Mouse (Mus musculus) forebrain, embryonic 13.5 days (tissue): ENCODE measurements around the gene Bmp2k. TPM values are rescaled to one million over a fixed set of nuclear protein-coding genes. Genes with fewer than 3 reads are reported as not detected.
"Not testable (repeated sequence)": the region's sequence is repeated elsewhere in the genome, so short reads cannot be mapped to it uniquely, and the experiment has no call there.

Experiments used
- ATAC-seq: fragments of 200-750 bp; cut with Nextera tagmentation; 2 replicates; pipeline ENCODE4 v1.8.0; 2017
- H3K27ac ChIP-seq: fragments of 300-500 bp; sonication (generic); 2 replicates; pipeline ENCODE4 v1.5.1; 2015; ENCODE audit warnings: inconsistent platforms, mild to moderate bottlenecking, moderate library complexity
- H3K27me3 ChIP-seq: fragments of 300-500 bp; sonication (generic); 2 replicates; pipeline ENCODE4 v1.6.1; 2015; ENCODE audit warnings: mild to moderate bottlenecking, inconsistent platforms
- H3K36me3 ChIP-seq: fragments of 300-500 bp; sonication (generic); 2 replicates; pipeline ENCODE4 v1.6.1; 2015; ENCODE audit warnings: mild to moderate bottlenecking, inconsistent platforms; ENCODE audit not compliant: poor library complexity, severe bottlenecking
- H3K4me1 ChIP-seq: fragments of 300-500 bp; sonication (generic); 2 replicates; pipeline ENCODE4 v1.6.1; 2015; ENCODE audit warnings: inconsistent platforms
- H3K4me2 ChIP-seq: fragments of 300-500 bp; sonication (generic); 2 replicates; pipeline ENCODE4 v1.6.1; 2015; ENCODE audit warnings: inconsistent platforms, mild to moderate bottlenecking, moderate library complexity
- H3K4me3 ChIP-seq: fragments of 300-500 bp; sonication (generic); 2 replicates; pipeline ENCODE4 v1.5.1; 2015; ENCODE audit warnings: mild to moderate bottlenecking, inconsistent platforms
- H3K9ac ChIP-seq: fragments of 300-500 bp; sonication (generic); 2 replicates; pipeline ENCODE4 v1.6.1; 2015; ENCODE audit warnings: mild to moderate bottlenecking, inconsistent platforms
- H3K9me3 ChIP-seq: fragments of 300-500 bp; sonication (generic); replicated peaks from 2 replicates; pipeline ENCODE4 v1.6.1; 2016; ENCODE audit warnings: inconsistent platforms
- WGBS: fragments of 180-500 bp; shearing (Covaris S2); methylation state at CpG from one replicate; pipeline ENCODE4 v1.1.7; 2015; 5-methylcytosine and 5-hydroxymethylcytosine counted together
- polyA plus RNA-seq: library from polyadenylated mRNA; unstranded; fragments of >200 nt; fragmentation: Nextera tagmentation; extraction: Ambion mirVana; gene quantifications from 2 replicates; pipeline ENCODE4 v1.2.1, GENCODE M21; 2015

The Bmp2k gene
- polyA plus RNA-seq, 1 experiment from 2014 or later, result 9.3 TPM

DNA sequence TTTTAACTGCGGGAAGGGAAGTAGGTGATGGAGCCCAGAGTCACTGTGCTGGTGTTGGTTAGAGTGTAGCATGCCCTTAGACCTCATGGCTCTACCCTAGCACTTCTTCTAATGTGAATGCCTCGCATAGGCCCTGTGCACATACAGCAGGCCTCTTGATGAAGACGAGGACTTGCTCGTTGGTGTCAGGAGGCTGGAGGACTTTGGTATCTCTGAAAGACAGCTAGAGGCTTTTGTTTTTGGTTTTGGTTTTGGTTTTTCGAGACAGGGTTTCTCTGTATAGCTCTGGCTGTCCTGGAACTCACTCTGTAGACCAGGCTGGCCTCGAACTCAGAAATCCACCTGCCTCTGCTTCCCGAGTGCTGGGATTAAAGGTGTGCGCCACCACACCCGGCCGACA lies 11.7 kb downstream of the Bmp2k start:
- not testable (repeated sequence) for H3K9me3 ChIP-seq

GRCm38 (mm10) chr5:97009601-97010335 lies 12.3 kb downstream of the Bmp2k start:
- H3K4me2 ChIP-seq, result no peak overlapping the region
- no peak overlapping the region for H3K9ac ChIP-seq
- no peak overlapping the region for H3K27ac ChIP-seq
- no peak for ATAC-seq
- no peak overlapping the region for H3K4me3 ChIP-seq
- H3K9me3 ChIP-seq, result no peaks in the 10 kb centered on the region
- no peaks in the 10 kb centered on the region for H3K36me3 ChIP-seq
- H3K27me3 ChIP-seq, result no peaks in the 10 kb centered on the region
- WGBS, result 91% methylated on average over 11 of the region's 11 CpGs
- no peaks in the 10 kb centered on the region for H3K4me1 ChIP-seq

More for the DNA sequence above, 11.7 kb downstream of the Bmp2k start:
- H3K27me3 ChIP-seq, H3K36me3 ChIP-seq, H3K27ac ChIP-seq, H3K4me3 ChIP-seq, H3K4me1 ChIP-seq, H3K9ac ChIP-seq, H3K4me2 ChIP-seq, ATAC-seq: not testable (repeated sequence)
- whole genome bisulfite sequencing, result 94% methylated on average over 10 of the region's 10 CpGs

DNA sequence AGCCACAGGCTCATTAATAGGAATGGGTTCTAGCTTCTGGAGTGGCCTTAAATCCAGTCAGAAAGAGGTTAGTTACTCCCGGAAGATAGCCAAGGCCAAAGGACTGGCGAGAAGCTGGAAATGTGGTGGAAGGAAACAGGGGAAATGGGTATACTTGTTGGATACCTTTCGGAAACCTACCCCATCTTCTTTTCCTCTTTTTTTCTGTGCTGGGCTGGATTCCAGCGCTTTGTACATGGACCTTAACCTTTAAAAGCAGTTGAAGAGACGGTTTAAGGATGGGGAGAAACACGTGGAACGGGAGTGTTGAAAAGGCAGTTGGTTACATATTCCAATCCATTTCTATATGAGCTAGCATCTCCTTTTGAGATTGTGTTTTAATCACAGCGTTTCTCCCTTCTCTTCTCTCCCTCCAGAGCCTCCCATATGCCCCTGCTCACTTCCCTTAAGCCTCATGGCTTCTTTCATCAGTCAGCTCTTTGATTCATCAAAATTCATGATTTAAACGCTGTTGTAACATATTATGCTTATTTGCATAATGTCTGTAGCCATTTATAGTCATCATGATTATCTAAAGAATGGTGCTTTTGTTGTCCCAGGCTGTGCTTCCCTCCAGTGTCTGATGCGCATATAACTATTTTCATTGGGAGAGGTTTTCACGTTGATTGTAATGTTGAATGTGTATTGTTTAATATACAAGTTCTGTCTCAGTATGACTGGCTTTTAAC lies 18.5 kb downstream of the Bmp2k start:
- no peak overlapping the region for H3K9ac ChIP-seq
- H3K36me3 ChIP-seq, result no peaks in the 10 kb centered on the region
- no peak overlapping the region for H3K4me2 ChIP-seq
- peak overlapping the region; percentile 46; the same call in 1 of the 2 replicates for H3K27ac ChIP-seq
- no peak overlapping the region for H3K4me3 ChIP-seq
- 71% methylated on average over 11 of the region's 11 CpGs for WGBS
- H3K4me1 ChIP-seq, result peaks cover 23% of the 10 kb centered on the region
- H3K27me3 ChIP-seq, result no peaks in the 10 kb centered on the region
- peak; percentile 73 for ATAC-seq
- no peaks in the 10 kb centered on the region for H3K9me3 ChIP-seq

DNA sequence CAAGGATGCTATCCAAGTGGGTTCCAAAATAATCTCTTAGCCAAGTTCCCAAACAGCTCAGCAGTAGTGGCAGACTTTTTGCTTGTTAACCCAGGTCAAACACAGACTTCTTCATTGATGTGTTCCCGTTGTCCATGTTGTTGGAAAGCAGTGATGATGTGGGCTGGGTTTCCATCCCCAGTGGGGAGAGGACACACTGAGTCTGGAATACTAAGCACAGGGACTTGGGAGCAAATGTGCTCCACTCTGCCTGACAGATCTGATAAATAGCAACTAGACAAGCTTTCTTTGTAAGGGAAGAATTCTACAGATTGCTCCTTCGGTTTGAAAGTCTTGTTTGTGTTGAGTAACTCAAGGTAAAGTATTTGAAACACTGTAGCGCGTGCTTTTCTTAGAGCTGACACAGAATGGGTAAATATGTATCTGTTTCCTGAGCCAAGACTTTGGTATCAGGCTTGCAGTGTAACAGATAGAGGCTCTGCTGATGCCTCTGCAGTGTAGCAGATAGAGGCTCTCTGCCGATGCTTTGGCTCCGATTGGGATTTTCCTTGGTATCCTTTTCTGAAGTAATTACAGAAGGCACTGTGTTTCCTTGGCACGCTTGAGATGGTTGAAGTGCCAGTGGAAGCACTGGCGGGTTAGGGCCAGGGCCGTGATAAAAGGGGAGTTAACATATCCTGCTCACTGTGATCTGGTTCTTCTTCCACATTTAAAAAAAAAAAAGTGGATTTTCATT lies 19.5 kb downstream of the Bmp2k start:
- peak overlapping the region; percentile 31; the same call in 1 of the 2 replicates for H3K27ac ChIP-seq
- ATAC-seq, result peak; percentile 23; the same call in 1 of the 2 replicates

DNA sequence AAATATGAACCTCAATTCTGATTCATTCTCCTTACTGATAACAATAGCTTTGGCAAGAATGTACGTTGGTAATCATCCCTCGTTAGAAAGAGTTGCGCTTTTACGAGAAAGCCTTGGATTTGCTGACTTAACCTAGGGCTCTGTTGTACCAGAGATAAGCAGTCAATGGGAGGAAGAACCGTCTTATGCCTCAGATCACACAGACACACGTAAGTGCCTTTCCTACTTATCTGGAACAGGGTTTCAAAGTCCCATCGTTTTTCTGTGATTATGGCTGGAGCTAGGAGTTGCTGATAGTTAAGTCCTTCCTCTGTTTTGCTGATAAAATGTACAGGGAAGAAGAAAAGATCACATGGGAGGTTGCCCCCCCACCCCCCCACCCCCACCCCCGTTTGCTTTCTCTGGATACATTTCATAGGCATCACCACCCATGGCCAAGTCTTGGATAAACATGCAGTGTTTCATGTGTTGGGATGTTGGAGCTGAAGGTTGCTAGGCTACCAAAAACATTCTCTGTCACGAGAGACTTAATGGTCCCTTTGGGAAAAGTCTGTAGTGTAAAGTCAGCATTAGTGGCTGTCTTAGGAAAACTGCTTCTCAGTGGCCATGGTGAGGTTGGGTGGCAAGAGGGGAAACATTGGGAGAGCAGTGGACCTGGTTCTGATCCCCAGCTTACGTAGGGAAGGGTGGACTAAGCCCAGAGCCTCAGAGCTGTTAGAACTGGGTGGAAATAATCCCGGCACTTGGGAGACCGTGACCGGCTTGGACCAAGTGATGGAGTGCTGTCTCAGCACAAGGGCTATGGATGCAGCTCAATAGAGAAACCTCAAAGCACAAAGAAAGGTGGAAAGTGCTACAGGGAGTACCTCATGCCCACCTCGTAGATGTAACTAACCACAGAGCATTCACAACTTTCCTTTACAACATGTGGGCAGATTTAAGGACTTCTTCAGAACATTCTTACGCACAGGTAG lies 25.1 kb downstream of the Bmp2k start:
- H3K27ac ChIP-seq, result no peak overlapping the region
- H3K36me3 ChIP-seq, result no peaks in the 10 kb centered on the region
- no peaks in the 10 kb centered on the region for H3K9me3 ChIP-seq
- H3K4me2 ChIP-seq, result no peak overlapping the region
- no peak overlapping the region for H3K9ac ChIP-seq
- WGBS, result 77% methylated on average over 15 of the region's 15 CpGs
- H3K4me3 ChIP-seq, result no peak overlapping the region
- H3K27me3 ChIP-seq, result no peaks in the 10 kb centered on the region
- ATAC-seq, result no peak
- H3K4me1 ChIP-seq, result peaks cover 9% of the 10 kb centered on the region; the same call in 1 of the 2 replicates

More for the DNA sequence above, 19.5 kb downstream of the Bmp2k start:
- no peaks in the 10 kb centered on the region for H3K27me3 ChIP-seq
- H3K9me3 ChIP-seq, result no peaks in the 10 kb centered on the region
- 80% methylated on average over 9 of the region's 9 CpGs for WGBS
- H3K4me2 ChIP-seq, result no peak overlapping the region
- no peak overlapping the region for H3K4me3 ChIP-seq
- H3K36me3 ChIP-seq, result no peaks in the 10 kb centered on the region
- H3K9ac ChIP-seq, result no peak overlapping the region
- H3K4me1 ChIP-seq, result peaks cover 23% of the 10 kb centered on the region

DNA sequence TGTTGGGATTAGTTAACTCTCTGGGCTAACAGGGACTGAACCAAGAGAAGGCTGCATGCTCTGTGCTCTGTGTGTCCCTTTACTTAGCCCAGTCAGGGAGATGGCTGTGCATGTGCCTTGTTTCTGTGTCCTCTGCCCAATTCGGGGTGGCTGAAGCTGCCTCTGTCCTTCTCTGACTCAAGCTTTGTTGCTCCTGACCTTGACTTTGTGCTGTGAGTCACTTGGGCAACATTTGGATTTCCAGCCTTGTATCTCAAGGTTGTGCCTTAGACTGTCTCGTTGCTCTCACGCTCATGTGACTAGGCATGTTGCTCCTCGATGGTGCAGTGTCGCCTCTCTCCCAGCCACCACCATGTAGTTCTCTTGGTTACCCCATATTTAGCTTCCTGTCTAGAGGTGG lies 27.3 kb downstream of the Bmp2k start:
- no peaks in the 10 kb centered on the region for H3K9me3 ChIP-seq
- ATAC-seq, result no peak
- peaks cover 9% of the 10 kb centered on the region; the same call in 1 of the 2 replicates for H3K4me1 ChIP-seq
- 95% methylated on average over 5 of the region's 5 CpGs for WGBS
- no peak overlapping the region for H3K4me2 ChIP-seq
- H3K9ac ChIP-seq, result no peak overlapping the region
- H3K36me3 ChIP-seq, result no peaks in the 10 kb centered on the region
- H3K27me3 ChIP-seq, result no peaks in the 10 kb centered on the region
- H3K27ac ChIP-seq, result no peak overlapping the region
- H3K4me3 ChIP-seq, result no peak overlapping the region

GRCm38 (mm10) chr5:97025650-97026049 lies 28.2 kb downstream of the Bmp2k start:
- Histone ChIP-seq H3K4me1 (peaks cover 9% of the 10 kb centered on the region; the same call in 1 of the 2 replicates), H3K4me3 (no peak overlapping the region), H3K36me3 (no peaks in the 10 kb centered on the region), H3K9me3 (no peaks in the 10 kb centered on the region), H3K27me3 (no peaks in the 10 kb centered on the region), H3K9ac (no peak overlapping the region), H3K4me2 (no peak overlapping the region), H3K27ac (no peak overlapping the region)
- 86% methylated on average over 6 of the region's 6 CpGs for WGBS
- ATAC-seq, result no peak

DNA sequence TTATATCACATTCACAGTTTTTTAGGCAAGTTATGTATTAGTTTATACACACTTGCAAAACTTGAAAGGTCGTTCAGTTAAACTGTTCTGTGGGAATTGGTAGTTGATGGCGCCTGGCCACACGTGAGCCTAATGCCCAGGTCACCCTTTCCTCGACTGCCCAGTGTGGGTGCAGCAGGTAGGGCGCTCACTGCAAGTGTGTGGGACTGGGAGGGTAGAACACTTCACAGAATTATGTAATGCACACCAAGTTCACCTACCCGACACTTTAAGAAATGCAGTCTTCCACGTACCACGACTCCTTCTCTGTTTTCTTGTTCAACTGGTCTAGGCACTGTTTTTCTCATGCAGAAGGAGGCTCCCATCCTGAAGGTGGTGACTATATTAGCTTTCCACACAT lies 30.5 kb downstream of the Bmp2k start:
- Histone ChIP-seq H3K4me2 (no peak overlapping the region), H3K9ac (no peak overlapping the region), H3K36me3 (no peaks in the 10 kb centered on the region), H3K27me3 (no peaks in the 10 kb centered on the region), H3K9me3 (no peaks in the 10 kb centered on the region), H3K27ac (no peak overlapping the region), H3K4me1 (peaks cover 3% of the 10 kb centered on the region; the same call in 1 of the 2 replicates), H3K4me3 (no peak overlapping the region)
- ATAC-seq, result no peak
- WGBS, result 91% methylated on average over 8 of the region's 8 CpGs

DNA sequence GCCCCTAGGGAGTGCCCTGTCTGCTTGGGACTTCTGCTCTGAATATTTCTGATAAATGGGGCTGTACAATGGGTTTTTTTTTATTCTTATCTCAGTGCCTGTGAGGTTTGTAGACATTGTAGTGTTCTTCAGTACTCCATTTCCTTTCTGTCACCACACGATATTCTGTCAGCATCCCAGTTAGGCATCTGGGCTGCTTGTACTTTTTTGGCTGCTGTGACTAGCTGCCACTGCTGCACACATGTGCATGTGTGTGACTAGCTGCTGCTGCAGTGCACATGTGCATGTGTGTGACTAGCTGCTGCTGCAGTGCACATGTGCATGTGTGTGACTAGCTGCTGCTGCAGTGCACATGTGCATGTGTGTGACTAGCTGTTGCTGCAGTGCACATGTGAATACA lies 31.4 kb downstream of the Bmp2k start:
- not testable (repeated sequence) for H3K4me1 ChIP-seq, H3K27ac ChIP-seq, H3K27me3 ChIP-seq, H3K9ac ChIP-seq, H3K4me3 ChIP-seq, H3K4me2 ChIP-seq, H3K9me3 ChIP-seq, ATAC-seq, H3K36me3 ChIP-seq
- 91% methylated on average over 1 of the region's 1 CpGs for WGBS

- Histone ChIP-seq H3K36me3 (no peaks in the 10 kb centered on the region), H3K4me3 (no peak overlapping the region), H3K4me2 (no peak overlapping the region), H3K4me1 (no peaks in the 10 kb centered on the region), H3K27ac (no peak overlapping the region), H3K9ac (no peak overlapping the region), H3K27me3 (no peaks in the 10 kb centered on the region), H3K9me3 (no peaks in the 10 kb centered on the region)
- ATAC-seq, result no peak
- 90% methylated on average over 6 of the region's 6 CpGs for WGBS
Observed at GRCm38 (mm10) chr5:97031771-97032170, 34.3 kb downstream of the Bmp2k start.

DNA sequence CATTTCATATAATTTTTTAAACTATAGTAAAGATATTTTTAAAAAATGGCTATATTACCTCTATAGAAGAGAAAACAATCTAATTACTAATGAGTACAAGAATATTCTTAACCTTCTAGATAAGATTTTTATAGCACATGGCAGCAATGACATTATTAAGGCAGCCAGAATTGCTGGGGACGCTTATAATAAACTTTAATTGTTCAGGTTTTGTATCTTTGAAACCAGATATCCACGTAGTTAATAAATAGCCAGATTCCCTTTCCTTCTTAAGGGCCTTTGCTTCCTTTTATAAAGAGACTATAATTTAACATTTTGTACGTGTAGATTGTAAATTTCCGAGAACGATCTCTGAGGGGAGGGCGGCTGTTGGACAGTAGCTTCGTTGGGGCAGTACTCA lies 47.8 kb downstream of the Bmp2k start:
- Histone ChIP-seq H3K4me1 (no peaks in the 10 kb centered on the region), H3K4me3 (no peak overlapping the region), H3K36me3 (no peaks in the 10 kb centered on the region), H3K4me2 (no peak overlapping the region), H3K9me3 (no peaks in the 10 kb centered on the region), H3K9ac (no peak overlapping the region), H3K27me3 (no peaks in the 10 kb centered on the region), H3K27ac (no peak overlapping the region)
- ATAC-seq, result no peak
- 89% methylated on average over 7 of the region's 7 CpGs for WGBS
